Mouse (Mus musculus) limb, embryonic 13.5 days (tissue): ENCODE data around the gene Efhc1. TPM values are rescaled to one million over a fixed set of nuclear protein-coding genes. Genes with fewer than 3 reads are reported as not detected.

ENCODE experiments used
- ATAC-seq: fragments of 200-750 bp; cut with Nextera tagmentation; 2 replicates; pipeline ENCODE4 v1.8.0; 2017; ENCODE audit warnings: low read depth, moderate number of reproducible peaks, moderate TSS enrichment; ENCODE audit not compliant: low FRiP score
- H3K27ac ChIP-seq: fragments of 300-500 bp; sonication (generic); 2 replicates; pipeline ENCODE4 v1.5.1; 2015; ENCODE audit warnings: inconsistent platforms, mild to moderate bottlenecking, moderate library complexity
- H3K27me3 ChIP-seq: fragments of 300-500 bp; sonication (generic); 2 replicates; pipeline ENCODE4 v1.6.1; 2015; ENCODE audit warnings: mild to moderate bottlenecking, inconsistent platforms
- H3K36me3 ChIP-seq: fragments of 300-500 bp; sonication (generic); 2 replicates; pipeline ENCODE4 v1.6.1; 2015; ENCODE audit warnings: inconsistent platforms, mild to moderate bottlenecking, moderate library complexity
- H3K4me1 ChIP-seq: fragments of 300-500 bp; sonication (generic); 2 replicates; pipeline ENCODE4 v1.6.1; 2015; ENCODE audit warnings: inconsistent platforms
- H3K4me2 ChIP-seq: fragments of 300-500 bp; sonication (generic); replicated peaks from 2 replicates; pipeline ENCODE4 v1.6.1; 2015; ENCODE audit warnings: inconsistent platforms, mild to moderate bottlenecking, moderate library complexity
- H3K4me3 ChIP-seq: fragments of 300-500 bp; sonication (generic); 2 replicates; pipeline ENCODE4 v1.5.1; 2015; ENCODE audit warnings: moderate library complexity, mild to moderate bottlenecking, inconsistent platforms
- H3K9ac ChIP-seq: fragments of 300-500 bp; sonication (generic); 2 replicates; pipeline ENCODE4 v1.6.1; 2015; ENCODE audit warnings: mild to moderate bottlenecking, inconsistent platforms
- H3K9me3 ChIP-seq: fragments of 300-500 bp; sonication (generic); 2 replicates; pipeline ENCODE4 v1.6.1; 2016; ENCODE audit warnings: inconsistent platforms
- WGBS: fragments of 180-500 bp; shearing (Covaris S2); methylation state at CpG from one replicate; pipeline ENCODE4 v1.1.7; 2015; 5-methylcytosine and 5-hydroxymethylcytosine counted together
- polyA plus RNA-seq: library from polyadenylated mRNA; unstranded; fragments of >200 nt; fragmentation: Nextera tagmentation; extraction: Ambion mirVana; gene quantifications from 2 replicates; pipeline ENCODE4 v1.2.1, GENCODE M21; 2015

Gene Efhc1
- polyA plus RNA-seq, 1 experiment from 2014 or later: 3.1 TPM

DNA sequence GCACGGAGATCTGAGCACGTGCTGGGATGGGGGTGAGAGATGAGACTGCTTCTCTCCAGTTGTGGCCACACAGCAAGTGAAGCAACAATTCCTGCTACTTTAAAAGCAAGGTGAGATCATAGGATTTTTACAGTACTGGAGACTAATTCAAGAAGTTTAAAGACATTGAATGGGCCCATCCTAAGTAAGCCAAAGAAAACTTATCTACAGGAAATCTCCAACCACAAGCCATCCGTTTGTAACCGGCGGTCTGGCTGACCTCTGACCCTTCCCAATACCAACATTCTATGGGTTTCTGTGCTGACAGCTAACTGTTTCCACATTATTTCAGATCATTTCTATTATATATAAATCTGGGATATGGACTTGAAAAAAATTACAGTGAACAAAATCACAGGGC is 73.8 kb downstream of the Efhc1 start:
- Histone ChIP-seq H3K4me2 (no peak overlapping the region), H3K4me1 (no peaks in the 10 kb centered on the region), H3K27me3 (no peaks in the 10 kb centered on the region), H3K9ac (no peak overlapping the region), H3K27ac (no peak overlapping the region), H3K9me3 (0 out of 2 replicates have a peak, but pooled peaks cover 3% of the 10 kb centered on the region), H3K36me3 (peaks cover 9% of the 10 kb centered on the region), H3K4me3 (no peak overlapping the region)
- ATAC-seq: no peak
- 83% methylated on average over 5 of the region's 5 CpGs for WGBS

DNA sequence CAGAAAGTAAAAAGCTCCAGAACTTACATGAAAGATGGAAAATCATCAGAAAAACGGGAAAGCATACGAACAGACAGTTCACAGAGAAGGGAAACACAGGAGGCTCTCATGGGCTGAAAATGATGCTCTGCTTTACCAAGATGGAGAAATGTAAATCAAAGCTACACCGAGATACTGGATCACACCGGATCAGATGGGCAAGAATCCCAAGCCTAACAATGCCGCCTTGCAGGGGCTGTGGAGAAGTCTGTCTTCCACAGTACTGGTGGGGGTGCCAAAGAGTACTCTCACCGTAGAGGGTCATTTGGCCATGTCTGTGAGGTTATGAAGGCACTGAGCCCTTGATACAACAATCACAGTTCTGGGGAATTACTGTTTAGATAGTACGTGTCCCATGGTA is 75.1 kb downstream of the Efhc1 start:
- no peak overlapping the region for H3K9ac ChIP-seq
- H3K4me1 ChIP-seq: no peaks in the 10 kb centered on the region
- H3K4me2 ChIP-seq: no peak overlapping the region
- H3K36me3 ChIP-seq: peaks cover 5% of the 10 kb centered on the region
- no peak overlapping the region for H3K27ac ChIP-seq
- 0 out of 2 replicates have a peak, but pooled peaks cover 3% of the 10 kb centered on the region for H3K9me3 ChIP-seq
- H3K27me3 ChIP-seq: no peaks in the 10 kb centered on the region
- no peak overlapping the region for H3K4me3 ChIP-seq
- WGBS: 82% methylated on average over 7 of the region's 7 CpGs
- no peak for ATAC-seq

DNA sequence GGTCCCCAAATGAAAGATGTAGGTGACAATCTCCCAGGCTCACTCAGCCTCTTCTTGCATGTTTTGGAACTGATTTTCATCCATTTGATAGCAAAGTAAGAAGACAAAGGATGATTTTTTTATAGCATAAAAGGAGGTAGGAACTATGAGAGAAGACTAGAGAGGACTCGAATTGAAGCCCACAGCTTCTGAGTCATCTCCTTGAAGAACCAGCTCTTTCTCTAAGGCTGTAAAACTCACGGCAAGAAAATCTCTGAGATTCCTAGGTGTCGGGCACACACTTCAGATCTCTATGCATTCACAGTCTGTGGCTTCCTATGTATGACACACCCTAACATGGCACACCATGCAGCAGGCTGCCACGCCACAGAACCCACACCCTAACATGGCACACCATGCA is 77.6 kb downstream of the Efhc1 start:
- Histone ChIP-seq H3K9me3 (no peaks in the 10 kb centered on the region), H3K4me2 (no peak overlapping the region), H3K4me1 (0 out of 2 replicates have a peak, but pooled peaks cover 4% of the 10 kb centered on the region), H3K4me3 (no peak overlapping the region), H3K27me3 (no peaks in the 10 kb centered on the region), H3K27ac (no peak overlapping the region), H3K9ac (no peak overlapping the region), H3K36me3 (peaks cover 4% of the 10 kb centered on the region)
- WGBS: 85% methylated on average over 4 of the region's 4 CpGs
- no peak for ATAC-seq

DNA sequence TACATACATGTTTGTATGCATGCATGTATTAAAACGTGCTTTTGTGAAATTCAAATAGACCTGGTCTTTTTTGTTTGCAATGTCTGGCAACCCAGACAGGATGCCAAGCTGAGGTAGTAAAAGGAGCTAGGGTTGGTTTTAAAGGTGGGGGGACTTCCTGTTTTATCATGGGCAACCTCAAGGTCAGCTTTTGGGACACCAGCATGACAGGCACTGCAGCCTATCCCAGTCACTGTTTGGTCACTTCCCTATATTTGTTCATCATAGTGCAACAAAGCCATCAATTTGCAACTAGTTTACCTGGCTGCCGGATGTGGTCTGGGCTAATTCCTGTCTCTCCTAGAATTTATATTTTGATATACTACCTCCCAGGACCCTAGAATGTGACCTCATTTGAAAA is 80.2 kb downstream of the Efhc1 start:
- no peak overlapping the region for H3K9ac ChIP-seq
- no peak overlapping the region for H3K27ac ChIP-seq
- no peak overlapping the region for H3K4me2 ChIP-seq
- no peaks in the 10 kb centered on the region for H3K9me3 ChIP-seq
- H3K4me3 ChIP-seq: no peak overlapping the region
- H3K27me3 ChIP-seq: no peaks in the 10 kb centered on the region
- 0 out of 2 replicates have a peak, but pooled peaks cover 4% of the 10 kb centered on the region for H3K4me1 ChIP-seq
- 89% methylated on average over 2 of the region's 2 CpGs for WGBS
- H3K36me3 ChIP-seq: peaks cover 13% of the 10 kb centered on the region
- ATAC-seq: no peak

DNA sequence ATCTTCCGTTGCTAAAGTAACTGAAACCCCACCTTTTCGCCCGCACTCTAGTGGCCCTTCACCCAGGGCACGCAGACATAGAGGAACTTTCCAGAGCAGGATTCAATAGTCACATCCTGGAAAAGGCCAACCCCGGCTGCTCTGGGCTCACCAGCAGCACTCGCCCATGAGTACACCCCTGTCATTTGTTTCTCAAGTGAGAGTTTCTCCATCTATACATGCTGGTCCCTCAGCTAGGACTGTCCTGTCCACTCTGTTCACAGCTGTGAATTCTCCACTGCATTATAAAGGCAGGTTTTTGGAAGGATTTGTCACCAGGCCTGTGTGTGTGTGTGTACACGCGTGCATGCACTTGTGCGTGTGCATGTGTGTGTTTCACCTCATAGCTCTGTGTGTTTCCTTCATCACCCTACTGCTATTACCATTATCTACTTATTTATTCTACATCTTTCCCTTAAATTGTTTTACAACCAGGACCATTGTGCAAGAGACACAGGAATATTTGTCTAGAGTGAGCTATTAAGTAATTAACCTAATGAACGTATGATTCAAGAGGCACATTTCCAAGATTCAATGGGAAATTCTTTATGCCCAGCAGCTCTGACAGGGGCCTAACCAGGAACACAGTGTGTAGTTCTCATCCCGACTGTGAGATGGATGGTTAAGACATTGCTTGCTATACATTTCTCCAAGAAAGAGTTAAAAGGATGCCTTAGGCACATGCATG is 81.8 kb downstream of the Efhc1 start:
- no peak for ATAC-seq
- Histone ChIP-seq H3K27ac (no peak overlapping the region), H3K4me3 (no peak overlapping the region), H3K36me3 (peaks cover 19% of the 10 kb centered on the region), H3K27me3 (no peaks in the 10 kb centered on the region), H3K4me2 (no peak overlapping the region), H3K4me1 (peaks cover 8% of the 10 kb centered on the region; the same call in 1 of the 2 replicates), H3K9me3 (no peaks in the 10 kb centered on the region), H3K9ac (no peak overlapping the region)
- WGBS: 86% methylated on average over 11 of the region's 11 CpGs

DNA sequence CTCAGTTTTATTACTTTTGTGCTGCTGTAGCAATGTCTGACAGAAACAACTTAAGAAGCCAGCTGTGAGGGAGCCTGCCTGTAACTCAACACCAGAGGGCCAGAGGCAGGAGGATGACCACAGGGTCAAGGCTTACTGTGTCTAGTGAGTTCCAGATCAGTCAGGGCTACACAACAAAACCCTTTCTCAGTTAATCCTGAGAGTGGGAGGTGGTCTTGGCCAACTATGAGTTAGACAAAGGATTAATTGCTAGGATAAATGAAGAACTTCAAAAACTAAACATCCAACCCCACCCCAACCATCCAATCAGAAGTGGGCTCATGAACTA is 82.3 kb downstream of the Efhc1 start:
- H3K9ac ChIP-seq: no peak overlapping the region
- no peak for ATAC-seq
- no peaks in the 10 kb centered on the region for H3K9me3 ChIP-seq
- H3K36me3 ChIP-seq: peaks cover 19% of the 10 kb centered on the region
- H3K27ac ChIP-seq: no peak overlapping the region
- H3K27me3 ChIP-seq: no peaks in the 10 kb centered on the region
- H3K4me3 ChIP-seq: no peak overlapping the region
- H3K4me1 ChIP-seq: peaks cover 8% of the 10 kb centered on the region; the same call in 1 of the 2 replicates
- H3K4me2 ChIP-seq: no peak overlapping the region

DNA sequence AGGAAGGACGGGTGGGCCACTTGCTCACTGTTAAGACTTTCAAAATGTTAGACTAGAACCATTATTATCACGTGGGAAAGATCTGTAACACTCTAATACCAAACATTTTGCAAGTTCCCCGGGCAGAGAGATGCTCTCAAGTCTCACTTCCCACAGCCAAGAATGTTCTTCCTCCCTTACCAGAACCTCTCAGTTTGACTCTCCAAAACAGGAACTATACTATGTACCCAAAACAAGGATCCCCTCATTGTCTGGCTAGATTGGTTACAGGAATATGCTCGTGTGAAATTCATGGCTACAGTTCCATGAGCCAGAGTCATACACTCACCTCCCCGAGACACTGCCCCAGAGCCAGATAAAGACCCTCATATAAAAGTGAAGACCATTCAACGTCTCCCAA is 84.5 kb downstream of the Efhc1 start:
- no peak overlapping the region for H3K9ac ChIP-seq
- H3K9me3 ChIP-seq: no peaks in the 10 kb centered on the region
- H3K36me3 ChIP-seq: peaks cover 16% of the 10 kb centered on the region; the same call in 1 of the 2 replicates
- H3K4me2 ChIP-seq: no peak overlapping the region
- no peak for ATAC-seq
- H3K4me3 ChIP-seq: no peak overlapping the region
- 81% methylated on average over 6 of the region's 6 CpGs for WGBS
- no peak overlapping the region for H3K27ac ChIP-seq
- peaks cover 23% of the 10 kb centered on the region for H3K4me1 ChIP-seq
- H3K27me3 ChIP-seq: no peaks in the 10 kb centered on the region

DNA sequence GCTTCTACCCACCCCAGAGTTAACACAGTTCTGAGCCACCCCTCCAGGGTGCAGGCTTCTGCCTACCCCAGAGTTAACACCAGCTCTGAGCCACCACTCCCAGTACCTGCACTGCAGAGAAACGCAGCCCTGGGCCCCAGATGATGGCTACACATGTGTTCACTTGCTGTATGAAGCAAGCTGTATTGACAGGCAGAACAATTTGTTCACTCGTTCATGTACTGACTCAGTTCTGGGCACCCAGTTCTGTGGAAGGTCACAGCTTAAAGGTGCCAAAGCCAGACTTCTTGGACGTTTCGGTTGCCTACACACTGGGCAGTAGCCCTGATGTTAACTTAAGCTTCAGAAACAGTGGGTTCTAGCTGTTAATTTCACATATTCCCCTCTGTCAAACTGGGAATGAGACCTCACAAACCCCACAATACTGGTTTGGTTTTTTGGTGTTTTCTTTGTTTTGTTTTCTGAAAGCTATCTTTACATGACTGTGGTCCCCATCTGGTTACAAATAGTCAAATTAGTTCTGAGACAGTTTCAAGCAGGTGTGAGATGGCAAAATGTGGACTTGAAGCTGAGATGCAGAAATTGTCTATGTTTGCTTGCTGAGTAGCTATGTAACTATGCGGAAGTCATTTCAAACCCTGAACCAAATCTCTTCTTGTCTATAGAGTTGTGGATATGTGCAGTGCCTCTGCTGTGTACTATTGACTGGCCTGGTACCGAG is 86.6 kb downstream of the Efhc1 start:
- H3K27ac ChIP-seq: no peak overlapping the region
- H3K4me2 ChIP-seq: no peak overlapping the region
- H3K36me3 ChIP-seq: peaks cover 18% of the 10 kb centered on the region
- H3K9ac ChIP-seq: no peak overlapping the region
- no peaks in the 10 kb centered on the region for H3K27me3 ChIP-seq
- H3K9me3 ChIP-seq: no peaks in the 10 kb centered on the region
- ATAC-seq: no peak
- H3K4me1 ChIP-seq: peaks cover 44% of the 10 kb centered on the region
- WGBS: 81% methylated on average over 6 of the region's 6 CpGs
- no peak overlapping the region for H3K4me3 ChIP-seq

DNA sequence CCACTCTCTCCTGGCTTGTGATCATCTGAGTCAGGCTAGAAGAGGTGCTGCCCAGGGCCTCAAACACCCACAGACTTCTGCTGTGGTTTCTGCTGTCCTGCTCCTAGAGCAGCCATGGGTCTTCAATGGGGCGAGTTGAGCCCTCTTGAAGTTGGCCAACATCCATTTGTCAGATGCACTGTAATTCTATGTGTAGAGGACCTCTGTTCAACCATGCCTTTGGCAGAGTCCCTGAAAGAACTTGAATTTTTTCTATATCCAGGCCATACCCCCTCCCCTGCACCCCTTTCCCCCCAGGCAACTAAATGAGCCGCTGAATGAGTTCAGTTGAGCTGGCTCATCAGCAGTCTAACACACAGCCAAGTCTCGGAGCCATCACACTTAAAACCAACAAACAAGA is 88.1 kb downstream of the Efhc1 start:
- peaks cover 20% of the 10 kb centered on the region for H3K36me3 ChIP-seq
- H3K4me3 ChIP-seq: no peak overlapping the region
- ATAC-seq: no peak
- no peaks in the 10 kb centered on the region for H3K9me3 ChIP-seq
- no peaks in the 10 kb centered on the region for H3K27me3 ChIP-seq
- no peak overlapping the region for H3K4me2 ChIP-seq
- H3K27ac ChIP-seq: no peak overlapping the region
- peaks cover 42% of the 10 kb centered on the region for H3K4me1 ChIP-seq
- H3K9ac ChIP-seq: no peak overlapping the region
- WGBS: 96% methylated on average over 3 of the region's 3 CpGs

DNA sequence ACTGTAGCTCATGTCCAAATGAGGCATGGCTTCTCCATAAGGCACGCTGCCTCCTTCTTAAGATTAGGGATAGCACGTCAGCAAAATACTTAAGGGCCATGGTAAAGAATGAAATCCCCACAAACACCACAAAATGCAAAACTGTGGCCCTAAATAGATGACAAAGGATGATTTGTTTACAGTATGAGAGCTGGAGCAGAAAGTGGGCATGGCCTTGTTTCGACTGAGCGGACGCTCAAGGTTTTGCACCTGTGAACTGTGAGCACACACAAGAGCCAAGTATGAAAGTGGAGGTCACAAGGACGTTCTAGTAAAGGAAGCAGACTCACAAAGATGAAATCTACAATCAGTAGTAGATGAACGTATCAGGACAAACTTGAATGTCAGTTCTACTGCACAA is 88.7 kb downstream of the Efhc1 start:
- 86% methylated on average over 7 of the region's 7 CpGs for WGBS
- Histone ChIP-seq H3K4me1 (peaks cover 42% of the 10 kb centered on the region), H3K4me3 (no peak overlapping the region), H3K9ac (no peak overlapping the region), H3K4me2 (no peak overlapping the region), H3K27me3 (no peaks in the 10 kb centered on the region), H3K27ac (no peak overlapping the region), H3K36me3 (peaks cover 16% of the 10 kb centered on the region), H3K9me3 (no peaks in the 10 kb centered on the region)
- no peak for ATAC-seq
